Mouse (Mus musculus) yolk sac, embryonic 10.5 days (tissue): ENCODE data around the gene Pcnx3.
A peak's percentile ranks its signal among the peaks of the same experiment; 100 is the strongest.

Experiments
- DNase-seq: peaks from one replicate; pipeline ENCODE4 v3.0.0-alpha.2; 2017; ENCODE audit warnings: low spot score

Gene Pcnx3

GRCm38 (mm10) chr19:5680432-5680831 is 8.3 kb downstream of the Pcnx3 start:
- DNase-seq: no peak

GRCm38 (mm10) chr19:5668372-5668771 is 20.3 kb downstream of the Pcnx3 start:
- DNase-seq: no peak

GRCm38 (mm10) chr19:5666386-5666785 is 22.3 kb downstream of the Pcnx3 start:
- no peak for DNase-seq

GRCm38 (mm10) chr19:5665465-5665864 is 23.2 kb downstream of the Pcnx3 start:
- DNase-seq: peak; percentile 30

GRCm38 (mm10) chr19:5664669-5665257 is 23.9 kb downstream of the Pcnx3 start:
- DNase-seq: no peak

GRCm38 (mm10) chr19:5662981-5663913 is 25.5 kb downstream of the Pcnx3 start, which contains the start of gene Sipa1:
Gene Sipa1, minus strand, starts transcription at chr19:5663707.
- peak; percentile 94 for DNase-seq

- DNase-seq: no peak
These were observed 26.4 kb downstream of the Pcnx3 start for GRCm38 (mm10) chr19:5662310-5662709.

- peak; percentile 36 for DNase-seq
These were observed 27.6 kb downstream of the Pcnx3 start for GRCm38 (mm10) chr19:5660942-5661751.

GRCm38 (mm10) chr19:5654720-5655298 is 33.9 kb downstream of the Pcnx3 start:
- no peak for DNase-seq

- peak; percentile 75 for DNase-seq
These were observed 34.6 kb downstream of the Pcnx3 start for GRCm38 (mm10) chr19:5653969-5654719.

GRCm38 (mm10) chr19:5652570-5652969 is 36.1 kb downstream of the Pcnx3 start:
- DNase-seq: no peak

- DNase-seq: no peak
These were observed 37.0 kb downstream of the Pcnx3 start for GRCm38 (mm10) chr19:5651502-5652274.

GRCm38 (mm10) chr19:5649298-5649741 is 39.4 kb downstream of the Pcnx3 start:
- DNase-seq: no peak

- peak; percentile 91 for DNase-seq
These were observed 40.1 kb downstream of the Pcnx3 start for GRCm38 (mm10) chr19:5648401-5649297.

- DNase-seq: no peak
These were observed 40.9 kb downstream of the Pcnx3 start for GRCm38 (mm10) chr19:5647791-5648190.

- no peak for DNase-seq
These were observed 41.9 kb downstream of the Pcnx3 start for GRCm38 (mm10) chr19:5646731-5647330.

- DNase-seq: no peak
These were observed 43.4 kb downstream of the Pcnx3 start for GRCm38 (mm10) chr19:5645280-5645679.

GRCm38 (mm10) chr19:5641641-5642040 is 47.1 kb downstream of the Pcnx3 start:
- DNase-seq: no peak

- DNase-seq: no peak
These were observed 47.7 kb downstream of the Pcnx3 start for GRCm38 (mm10) chr19:5641021-5641420.
